Mouse (Mus musculus) limb, embryonic 15.5 days (tissue): Measurements from ENCODE around the gene Tmem221. TPM values are rescaled to one million over a fixed set of nuclear protein-coding genes. Genes with fewer than 3 reads are reported as not detected.
"Not testable (repeated sequence)": the region's sequence is repeated elsewhere in the genome, so short reads cannot be mapped to it uniquely, and the experiment has no call there.

ENCODE experiments used
- ATAC-seq: fragments of 200-750 bp; cut with Nextera tagmentation; 2 replicates; pipeline ENCODE4 v1.8.0; 2017; ENCODE audit warnings: low read depth, moderate TSS enrichment; ENCODE audit not compliant: insufficient number of reproducible peaks, low FRiP score, low TSS enrichment
- H3K27ac ChIP-seq: fragments of 300-500 bp; sonication (generic); 2 replicates; pipeline ENCODE4 v1.5.1; 2015; ENCODE audit warnings: moderate library complexity, mild to moderate bottlenecking, inconsistent platforms
- H3K27me3 ChIP-seq: fragments of 300-500 bp; sonication (generic); 2 replicates; pipeline ENCODE4 v1.6.1; 2015; ENCODE audit warnings: inconsistent platforms
- H3K36me3 ChIP-seq: fragments of 300-500 bp; sonication (generic); 2 replicates; pipeline ENCODE4 v1.6.1; 2015; ENCODE audit warnings: inconsistent platforms
- H3K4me1 ChIP-seq: fragments of 300-500 bp; sonication (generic); 2 replicates; pipeline ENCODE4 v1.6.1; 2015; ENCODE audit warnings: inconsistent platforms
- H3K4me2 ChIP-seq: fragments of 300-500 bp; sonication (generic); 2 replicates; pipeline ENCODE4 v1.6.1; 2015; ENCODE audit warnings: mild to moderate bottlenecking, inconsistent platforms
- H3K4me3 ChIP-seq: fragments of 300-500 bp; sonication (generic); 2 replicates; pipeline ENCODE4 v1.5.1; 2015; ENCODE audit warnings: mild to moderate bottlenecking, inconsistent platforms
- H3K9ac ChIP-seq: fragments of 300-500 bp; sonication (generic); 2 replicates; pipeline ENCODE4 v1.6.1; 2015; ENCODE audit warnings: inconsistent platforms
- H3K9me3 ChIP-seq: fragments of 300-500 bp; sonication (generic); 2 replicates; pipeline ENCODE4 v1.6.1; 2016; ENCODE audit warnings: inconsistent platforms
- WGBS: fragments of 180-500 bp; shearing (Covaris S2); methylation state at CpG from one replicate; pipeline ENCODE4 v1.1.7; 2015; 5-methylcytosine and 5-hydroxymethylcytosine counted together
- polyA plus RNA-seq: library from polyadenylated mRNA; unstranded; fragments of >200 nt; fragmentation: Nextera tagmentation; extraction: Ambion mirVana; gene quantifications from 2 replicates; pipeline ENCODE4 v1.2.1, GENCODE M21; 2015

Tmem221 gene
- polyA plus RNA-seq, 1 experiment from 2014 or later, result 0.74 TPM

GRCm38 (mm10) chr8:71537028-71537867 lies 21.4 kb downstream of the Tmem221 start, which contains the start of gene Bst2:
Bst2 (minus strand) TSS chr8:71537456.
- ATAC-seq, result peak; percentile 65; the same call in 1 of the 2 replicates
- peak within 1 kb of the TSS; percentile 35; the same call in 1 of the 2 replicates for H3K9ac ChIP-seq
- WGBS, result 1% methylated on average over 37 of the region's 37 CpGs

DNA sequence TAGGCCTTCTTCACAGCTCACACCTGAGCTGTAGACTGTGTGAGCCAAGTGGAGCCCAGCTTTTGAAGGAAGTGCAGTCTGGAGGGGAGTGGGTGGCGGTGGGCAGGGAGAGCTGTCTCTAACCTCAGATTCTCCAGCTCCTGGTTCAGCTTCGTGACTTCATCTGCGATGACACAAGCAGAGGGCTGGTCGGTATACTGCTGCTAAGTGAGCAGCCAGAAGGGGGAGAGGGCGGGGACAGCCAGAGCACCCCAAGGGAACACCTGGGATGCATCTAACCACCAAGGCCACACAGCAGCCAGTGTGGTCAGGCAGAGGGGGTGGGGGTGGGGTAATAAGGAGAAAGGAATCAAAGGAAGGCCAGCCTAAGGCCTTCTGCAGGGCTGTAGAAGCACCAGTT lies 23.0 kb downstream of the Tmem221 start:
- no peaks in the 10 kb centered on the region for H3K9me3 ChIP-seq
- no peaks in the 10 kb centered on the region for H3K36me3 ChIP-seq
- H3K4me1 ChIP-seq, result peaks cover 13% of the 10 kb centered on the region
- no peaks in the 10 kb centered on the region for H3K27me3 ChIP-seq
- H3K4me3 ChIP-seq, result no peak overlapping the region
- no peak overlapping the region for H3K4me2 ChIP-seq
- no peak for ATAC-seq
- no peak overlapping the region for H3K9ac ChIP-seq
- no peak overlapping the region for H3K27ac ChIP-seq
- 56% methylated on average over 5 of the region's 5 CpGs for WGBS

More at GRCm38 (mm10) chr8:71537028-71537867, 21.4 kb downstream of the Tmem221 start, which contains the start of gene Bst2:
- Histone ChIP-seq H3K4me2 (peak within 1 kb of the TSS; percentile 72), H3K27me3 (no peaks in the 10 kb centered on the region), H3K4me3 (peak within 1 kb of the TSS; percentile 47), H3K27ac (peak within 1 kb of the TSS; percentile 78), H3K36me3 (no peaks in the 10 kb centered on the region), H3K9me3 (no peaks in the 10 kb centered on the region), H3K4me1 (peaks cover 13% of the 10 kb centered on the region)

GRCm38 (mm10) chr8:71534263-71534810 lies 24.3 kb downstream of the Tmem221 start:
- Histone ChIP-seq H3K36me3 (no peaks in the 10 kb centered on the region), H3K27ac (no peak overlapping the region), H3K4me3 (no peak overlapping the region), H3K9me3 (no peaks in the 10 kb centered on the region), H3K4me2 (no peak overlapping the region), H3K27me3 (no peaks in the 10 kb centered on the region), H3K9ac (no peak overlapping the region), H3K4me1 (peaks cover 13% of the 10 kb centered on the region)
- no peak for ATAC-seq
- 40% methylated on average over 3 of the region's 3 CpGs for WGBS

GRCm38 (mm10) chr8:71530735-71531467 lies 27.8 kb downstream of the Tmem221 start:
- H3K4me3 ChIP-seq, H3K36me3 ChIP-seq, ATAC-seq, H3K4me2 ChIP-seq, H3K9me3 ChIP-seq, H3K27ac ChIP-seq, H3K9ac ChIP-seq: not testable (repeated sequence)
- peaks cover 13% of the 10 kb centered on the region for H3K4me1 ChIP-seq
- whole genome bisulfite sequencing, result 72% methylated on average over 7 of the region's 12 CpGs
- H3K27me3 ChIP-seq, result peaks cover 12% of the 10 kb centered on the region

GRCm38 (mm10) chr8:71528362-71529073 lies 30.2 kb downstream of the Tmem221 start:
- H3K4me3 ChIP-seq, result no peak overlapping the region
- no peak overlapping the region for H3K4me2 ChIP-seq
- no peak for ATAC-seq
- no peaks in the 10 kb centered on the region for H3K36me3 ChIP-seq
- 78% methylated on average over 11 of the region's 11 CpGs for WGBS
- H3K27ac ChIP-seq, result peak overlapping the region; percentile 59
- H3K9me3 ChIP-seq, result no peaks in the 10 kb centered on the region
- peaks cover 33% of the 10 kb centered on the region for H3K27me3 ChIP-seq
- no peak overlapping the region for H3K9ac ChIP-seq
- H3K4me1 ChIP-seq, result peaks cover 22% of the 10 kb centered on the region

DNA sequence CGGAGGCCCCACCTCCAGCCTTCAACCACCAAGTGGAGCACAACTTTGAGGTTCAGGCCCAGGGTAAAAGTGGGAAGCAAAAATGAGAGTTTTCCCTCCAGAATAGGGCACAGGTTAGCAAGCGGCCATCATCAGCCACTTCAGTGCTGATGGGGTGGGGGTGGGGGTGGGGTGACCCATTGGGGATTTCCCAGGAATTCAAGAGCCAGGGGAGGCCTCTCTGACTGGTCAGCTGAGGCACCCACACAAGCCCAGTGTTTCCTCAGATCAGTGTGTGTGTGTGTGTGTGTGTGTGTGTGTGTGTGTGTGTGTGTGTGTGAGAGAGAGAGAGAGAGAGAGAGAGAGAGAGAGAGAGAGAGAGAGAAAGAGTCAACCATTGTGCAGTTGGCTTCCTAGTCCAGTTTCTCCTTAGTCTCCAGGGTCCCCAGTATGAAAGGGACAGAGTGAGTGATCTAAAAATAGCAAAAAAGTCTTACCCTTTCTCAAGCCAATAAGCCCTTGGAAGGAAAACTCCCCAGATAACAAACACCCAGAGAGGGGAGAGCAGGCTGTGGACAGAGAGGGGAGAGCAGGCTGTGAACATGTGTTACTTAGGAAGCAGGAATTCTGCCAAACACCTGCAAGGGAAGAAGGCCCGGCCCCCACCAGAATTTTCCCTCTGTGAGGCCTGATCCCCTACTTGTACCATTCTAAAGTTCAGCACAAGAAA lies 31.4 kb downstream of the Tmem221 start:
- H3K9me3 ChIP-seq, result no peaks in the 10 kb centered on the region
- peaks cover 39% of the 10 kb centered on the region for H3K27me3 ChIP-seq
- H3K27ac ChIP-seq, result peak overlapping the region; percentile 47
- H3K4me1 ChIP-seq, result peaks cover 22% of the 10 kb centered on the region
- no peak overlapping the region; the same call in 1 of the 2 replicates for H3K9ac ChIP-seq
- WGBS, result 45% methylated on average over 3 of the region's 3 CpGs
- no peaks in the 10 kb centered on the region for H3K36me3 ChIP-seq
- H3K4me3 ChIP-seq, result no peak overlapping the region
- H3K4me2 ChIP-seq, result no peak overlapping the region
- ATAC-seq, result no peak

GRCm38 (mm10) chr8:71526272-71526671 lies 32.4 kb downstream of the Tmem221 start:
- no peak for ATAC-seq
- Histone ChIP-seq H3K4me3 (no peak overlapping the region), H3K9me3 (no peaks in the 10 kb centered on the region), H3K27ac (no peak overlapping the region), H3K36me3 (no peaks in the 10 kb centered on the region), H3K4me2 (no peak overlapping the region), H3K27me3 (peaks cover 39% of the 10 kb centered on the region), H3K4me1 (peaks cover 28% of the 10 kb centered on the region), H3K9ac (no peak overlapping the region)
- 17% methylated on average over 6 of the region's 6 CpGs for WGBS

- Histone ChIP-seq H3K27me3 (peaks cover 43% of the 10 kb centered on the region), H3K4me2 (0 out of 2 replicates have a peak within 1 kb of the TSS, but pooled peaks have one; percentile 17), H3K4me1 (peaks cover 29% of the 10 kb centered on the region), H3K36me3 (no peaks in the 10 kb centered on the region), H3K27ac (no peak within 1 kb of the TSS), H3K9ac (no peak within 1 kb of the TSS), H3K4me3 (no peak within 1 kb of the TSS), H3K9me3 (no peaks in the 10 kb centered on the region)
- no peak for ATAC-seq
- WGBS, result 13% methylated on average over 46 of the region's 46 CpGs
These were observed 33.2 kb downstream of the Tmem221 start, which contains the start of gene Ccdc194 for GRCm38 (mm10) chr8:71525226-71526050. Ccdc194 (minus strand) TSS chr8:71525711.

- H3K4me1 ChIP-seq, result peaks cover 20% of the 10 kb centered on the region
- peaks cover 38% of the 10 kb centered on the region for H3K27me3 ChIP-seq
- H3K4me3 ChIP-seq, result peak overlapping the region; percentile 4; the same call in 1 of the 2 replicates
- 2% methylated on average over 17 of the region's 17 CpGs for WGBS
- H3K27ac ChIP-seq, result no peak overlapping the region
- ATAC-seq, result peak; percentile 78
- H3K4me2 ChIP-seq, result peak overlapping the region; percentile 34
- H3K9ac ChIP-seq, result no peak overlapping the region
- H3K9me3 ChIP-seq, result no peaks in the 10 kb centered on the region
- H3K36me3 ChIP-seq, result no peaks in the 10 kb centered on the region
These were observed 37.0 kb downstream of the Tmem221 start for GRCm38 (mm10) chr8:71521634-71522033.

GRCm38 (mm10) chr8:71519037-71519825 lies 39.4 kb downstream of the Tmem221 start:
- H3K9me3 ChIP-seq, H3K36me3 ChIP-seq, H3K4me1 ChIP-seq, H3K4me3 ChIP-seq, ATAC-seq, H3K9ac ChIP-seq, H3K4me2 ChIP-seq, H3K27ac ChIP-seq: not testable (repeated sequence)
- WGBS, result 41% methylated on average over 10 of the region's 10 CpGs
- peaks cover 16% of the 10 kb centered on the region for H3K27me3 ChIP-seq
